Mouse (Mus musculus) neural tube, embryonic 13.5 days (tissue): ENCODE measurements around the gene Cdk18. TPM values are rescaled to one million over a fixed set of nuclear protein-coding genes. Genes with fewer than 3 reads are reported as not detected.
A peak's percentile ranks its signal among the peaks of the same experiment; 100 is the strongest.

Source experiments
- ATAC-seq: fragments of 200-750 bp; cut with Nextera tagmentation; 2 replicates; pipeline ENCODE4 v1.8.0; 2017; ENCODE audit warnings: low read depth, mild to moderate bottlenecking, moderate TSS enrichment, moderate library complexity
- H3K27ac ChIP-seq: fragments of 300-500 bp; sonication (generic); replicated peaks from 2 replicates; pipeline ENCODE4 v1.5.1; 2015; ENCODE audit warnings: moderate library complexity, mild to moderate bottlenecking, inconsistent platforms
- H3K27me3 ChIP-seq: fragments of 300-500 bp; sonication (generic); 2 replicates; pipeline ENCODE4 v1.6.1; 2015; ENCODE audit warnings: mild to moderate bottlenecking, inconsistent platforms
- H3K36me3 ChIP-seq: fragments of 300-500 bp; sonication (generic); 2 replicates; pipeline ENCODE4 v1.6.1; 2015; ENCODE audit warnings: mild to moderate bottlenecking, inconsistent platforms
- H3K4me1 ChIP-seq: fragments of 300-500 bp; sonication (generic); replicated peaks from 2 replicates; pipeline ENCODE4 v1.6.1; 2015; ENCODE audit warnings: inconsistent platforms
- H3K4me2 ChIP-seq: fragments of 300-500 bp; sonication (generic); 2 replicates; pipeline ENCODE4 v1.6.1; 2015; ENCODE audit warnings: inconsistent platforms, mild to moderate bottlenecking, moderate library complexity
- H3K4me3 ChIP-seq: fragments of 300-500 bp; sonication (generic); 2 replicates; pipeline ENCODE4 v1.5.1; 2015; ENCODE audit warnings: mild to moderate bottlenecking, inconsistent platforms
- H3K9ac ChIP-seq: fragments of 300-500 bp; sonication (generic); 2 replicates; pipeline ENCODE4 v1.6.1; 2015; ENCODE audit warnings: moderate library complexity, mild to moderate bottlenecking, inconsistent platforms
- H3K9me3 ChIP-seq: fragments of 300-500 bp; sonication (generic); 2 replicates; pipeline ENCODE4 v1.6.1; 2016; ENCODE audit warnings: inconsistent platforms
- WGBS: fragments of 180-500 bp; shearing (Covaris S2); methylation state at CpG from one replicate; pipeline ENCODE4 v1.1.7; 2015; 5-methylcytosine and 5-hydroxymethylcytosine counted together
- polyA plus RNA-seq: library from polyadenylated mRNA; unstranded; fragments of >200 nt; fragmentation: Nextera tagmentation; extraction: Ambion mirVana; gene quantifications from 2 replicates; pipeline ENCODE4 v1.2.1, GENCODE M21; 2015

Cdk18 gene
- polyA plus RNA-seq, 1 experiment from 2014 or later, result 0.47 TPM

- no peak overlapping the region for H3K27ac ChIP-seq
- 0 out of 2 replicates have a peak overlapping the region, but pooled peaks have one; percentile 9 for H3K9ac ChIP-seq
These were observed 20.2 kb upstream of the Cdk18 start for GRCm38 (mm10) chr1:132159681-132160080.

DNA sequence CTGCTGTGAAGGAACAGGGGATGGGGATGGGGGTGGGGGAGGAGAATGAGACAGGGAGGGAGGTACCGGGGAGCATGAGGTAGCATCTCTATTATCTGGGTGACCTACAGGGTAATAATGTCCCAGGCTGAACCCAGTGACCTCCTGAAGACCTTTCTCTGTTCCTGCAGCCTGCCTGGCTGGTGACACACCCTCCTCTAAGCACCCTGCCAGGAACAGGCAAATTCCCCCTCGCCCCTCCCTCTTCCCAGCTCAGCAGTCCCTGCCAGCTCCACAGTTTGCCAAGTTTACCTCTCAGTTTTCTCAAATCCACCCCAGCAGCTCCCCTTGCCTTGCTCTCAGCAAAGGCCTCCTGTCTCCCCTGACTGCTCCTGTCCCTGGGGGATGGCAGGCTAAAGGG lies 19.3 kb upstream of the Cdk18 start:
- Histone ChIP-seq H3K36me3 (no peaks in the 10 kb centered on the region), H3K27me3 (peaks cover 22% of the 10 kb centered on the region), H3K4me2 (no peak overlapping the region), H3K4me3 (no peak overlapping the region), H3K4me1 (peaks cover 42% of the 10 kb centered on the region), H3K9ac (no peak overlapping the region), H3K27ac (no peak overlapping the region), H3K9me3 (no peaks in the 10 kb centered on the region)
- no peak for ATAC-seq
- 10% methylated on average over 2 of the region's 2 CpGs for WGBS

More at GRCm38 (mm10) chr1:132159681-132160080, 20.2 kb upstream of the Cdk18 start:
- no peak for ATAC-seq
- WGBS, result 51% methylated on average over 4 of the region's 4 CpGs
- H3K4me3 ChIP-seq, result no peak overlapping the region
- H3K27me3 ChIP-seq, result peaks cover 22% of the 10 kb centered on the region
- H3K4me2 ChIP-seq, result no peak overlapping the region
- peaks cover 50% of the 10 kb centered on the region for H3K4me1 ChIP-seq
- H3K36me3 ChIP-seq, result no peaks in the 10 kb centered on the region
- no peaks in the 10 kb centered on the region for H3K9me3 ChIP-seq

DNA sequence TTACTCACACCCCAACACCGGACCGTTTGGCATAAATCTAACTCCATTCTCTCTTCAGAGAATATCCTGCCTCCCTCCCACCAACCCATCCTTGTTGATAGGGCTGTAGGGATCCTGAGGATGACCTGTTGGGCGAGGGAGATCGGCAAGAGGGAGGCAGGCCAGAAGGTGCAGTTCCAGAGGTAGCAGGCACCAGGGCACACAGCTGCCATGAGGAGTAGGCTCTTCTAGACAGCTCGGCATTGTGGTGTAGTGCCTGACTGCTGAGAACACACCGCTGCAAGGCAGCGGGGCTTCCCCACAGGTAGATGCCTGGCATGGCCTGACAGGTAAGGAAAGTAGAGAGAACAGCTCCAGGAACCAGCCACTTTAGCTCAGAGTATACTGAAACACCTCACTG lies 18.3 kb upstream of the Cdk18 start:
- WGBS, result 16% methylated on average over 7 of the region's 7 CpGs
- no peak overlapping the region; the same call in 1 of the 2 replicates for H3K27ac ChIP-seq
- H3K4me2 ChIP-seq, result peak overlapping the region; percentile 39
- no peak overlapping the region for H3K4me3 ChIP-seq
- H3K36me3 ChIP-seq, result no peaks in the 10 kb centered on the region
- peaks cover 42% of the 10 kb centered on the region for H3K4me1 ChIP-seq
- no peaks in the 10 kb centered on the region for H3K9me3 ChIP-seq
- peak; percentile 48 for ATAC-seq
- peaks cover 22% of the 10 kb centered on the region for H3K27me3 ChIP-seq
- peak overlapping the region; percentile 47; the same call in 1 of the 2 replicates for H3K9ac ChIP-seq

DNA sequence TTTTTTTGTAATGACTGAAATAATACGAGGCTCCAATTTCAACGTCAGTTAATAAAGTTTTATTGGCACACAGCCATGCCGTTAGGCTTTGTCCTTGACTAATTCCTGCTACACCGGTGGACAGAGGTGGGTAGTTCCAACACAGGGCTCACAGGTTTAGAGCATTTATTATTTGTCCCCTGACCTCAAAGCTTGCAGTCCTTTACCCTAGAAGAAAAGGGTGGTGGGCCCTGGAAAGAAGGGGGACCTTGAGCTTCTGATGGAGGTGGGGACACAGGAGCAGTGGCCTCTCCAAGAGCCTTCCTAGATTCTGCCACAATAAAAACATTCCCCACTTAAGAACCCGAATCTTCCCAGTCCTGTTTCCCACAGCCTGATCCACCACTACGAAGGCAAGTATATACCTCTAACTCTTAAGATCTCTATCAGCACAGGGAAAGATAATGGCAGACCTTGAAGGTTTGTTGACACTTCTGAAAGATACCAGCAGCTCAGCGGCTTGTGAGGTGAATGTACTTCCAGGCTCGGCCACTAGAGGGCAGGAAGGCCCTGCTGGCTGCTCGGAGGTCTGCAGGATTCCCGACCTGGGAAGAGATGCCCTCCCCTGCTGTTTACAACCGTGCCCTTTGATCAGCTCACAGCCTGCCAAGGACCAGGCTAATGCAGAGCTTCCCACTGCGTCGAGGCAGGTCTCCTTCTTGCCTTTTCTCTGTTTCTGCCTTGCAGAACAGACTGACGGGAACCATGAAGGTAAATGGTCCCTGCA lies 17.7 kb upstream of the Cdk18 start:
- Histone ChIP-seq H3K9ac (peak overlapping the region; percentile 47; the same call in 1 of the 2 replicates), H3K4me1 (peaks cover 42% of the 10 kb centered on the region), H3K27me3 (peaks cover 22% of the 10 kb centered on the region), H3K4me3 (no peak overlapping the region), H3K9me3 (no peaks in the 10 kb centered on the region), H3K4me2 (peak overlapping the region; percentile 39), H3K36me3 (no peaks in the 10 kb centered on the region), H3K27ac (no peak overlapping the region; the same call in 1 of the 2 replicates)
- peak; percentile 78 for ATAC-seq
- WGBS, result 20% methylated on average over 14 of the region's 14 CpGs

GRCm38 (mm10) chr1:132155737-132156136 lies 16.3 kb upstream of the Cdk18 start:
- Histone ChIP-seq H3K4me3 (no peak overlapping the region), H3K9me3 (no peaks in the 10 kb centered on the region), H3K9ac (no peak overlapping the region), H3K36me3 (no peaks in the 10 kb centered on the region), H3K27ac (no peak overlapping the region), H3K4me1 (peaks cover 34% of the 10 kb centered on the region), H3K27me3 (peaks cover 16% of the 10 kb centered on the region), H3K4me2 (no peak overlapping the region)
- ATAC-seq, result no peak
- WGBS, result 10% methylated on average over 6 of the region's 6 CpGs

DNA sequence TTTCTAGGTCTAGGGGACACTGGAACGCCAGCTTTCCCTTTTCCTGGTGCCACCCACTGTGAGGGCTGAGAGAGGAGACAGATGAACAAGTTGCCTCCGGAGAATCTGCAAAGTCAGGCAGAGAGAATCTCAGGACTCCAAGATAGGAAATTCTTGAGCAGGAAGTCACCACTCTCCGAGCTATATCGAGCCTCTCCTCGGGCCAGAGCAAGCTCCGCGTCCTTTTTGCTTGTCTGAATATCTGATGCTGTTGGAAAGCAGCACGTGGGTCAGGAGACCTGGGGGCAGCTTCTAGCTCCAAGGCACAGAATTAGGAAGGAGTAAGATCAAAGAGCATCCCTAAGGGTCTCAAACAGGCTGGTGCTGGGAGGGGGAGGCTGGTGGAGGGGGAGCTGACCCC lies 14.2 kb upstream of the Cdk18 start:
- Histone ChIP-seq H3K4me2 (no peak overlapping the region), H3K9ac (no peak overlapping the region), H3K27me3 (peaks cover 8% of the 10 kb centered on the region), H3K4me1 (peaks cover 13% of the 10 kb centered on the region), H3K9me3 (no peaks in the 10 kb centered on the region), H3K4me3 (no peak overlapping the region), H3K36me3 (no peaks in the 10 kb centered on the region), H3K27ac (no peak overlapping the region)
- WGBS, result 15% methylated on average over 8 of the region's 8 CpGs
- ATAC-seq, result no peak

DNA sequence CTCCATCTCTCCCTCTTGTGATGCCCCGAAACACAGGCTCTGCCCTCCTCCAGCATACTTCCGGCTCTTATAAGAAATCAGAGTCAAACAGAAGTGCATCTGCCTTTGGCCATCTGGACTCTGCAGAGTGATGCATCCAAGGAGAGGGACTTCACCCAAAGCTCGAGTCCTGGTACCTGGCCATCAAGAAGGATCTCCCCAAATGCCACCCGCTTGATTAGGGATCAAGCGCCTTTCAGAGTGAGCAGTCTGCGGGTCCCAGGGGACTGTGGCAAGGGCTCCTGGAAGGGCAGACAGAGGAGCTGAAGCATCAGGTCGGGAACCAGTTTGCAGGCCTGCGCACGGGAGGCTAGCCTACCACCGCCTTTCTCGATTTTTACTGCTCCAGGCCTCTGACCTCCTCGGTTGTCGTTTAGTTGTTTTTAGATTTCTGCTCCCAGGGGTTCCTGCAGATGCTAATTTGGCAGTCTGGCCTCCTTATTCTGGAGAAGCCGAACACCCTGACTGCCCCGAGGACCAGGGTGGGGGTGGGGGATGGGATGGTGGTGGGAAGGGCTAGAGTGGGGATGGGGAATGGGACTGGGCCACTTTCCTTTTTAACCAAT lies 13.7 kb upstream of the Cdk18 start:
- H3K4me3 ChIP-seq, result no peak overlapping the region
- no peak overlapping the region for H3K4me2 ChIP-seq
- no peaks in the 10 kb centered on the region for H3K36me3 ChIP-seq
- peaks cover 8% of the 10 kb centered on the region for H3K4me1 ChIP-seq
- WGBS, result 30% methylated on average over 15 of the region's 15 CpGs
- no peak for ATAC-seq
- no peaks in the 10 kb centered on the region for H3K9me3 ChIP-seq
- peaks cover 2% of the 10 kb centered on the region for H3K27me3 ChIP-seq
- H3K27ac ChIP-seq, result no peak overlapping the region
- no peak overlapping the region for H3K9ac ChIP-seq

GRCm38 (mm10) chr1:132151908-132152307 lies 12.4 kb upstream of the Cdk18 start:
- Histone ChIP-seq H3K27me3 (no peaks in the 10 kb centered on the region), H3K4me1 (no peaks in the 10 kb centered on the region), H3K36me3 (no peaks in the 10 kb centered on the region), H3K9me3 (no peaks in the 10 kb centered on the region), H3K9ac (no peak overlapping the region), H3K27ac (no peak overlapping the region), H3K4me2 (no peak overlapping the region), H3K4me3 (no peak overlapping the region)
- 70% methylated on average over 2 of the region's 2 CpGs for WGBS
- ATAC-seq, result no peak

GRCm38 (mm10) chr1:132150817-132151601 lies 11.5 kb upstream of the Cdk18 start:
- Histone ChIP-seq H3K9ac (no peak overlapping the region), H3K9me3 (no peaks in the 10 kb centered on the region), H3K4me2 (no peak overlapping the region), H3K4me1 (no peaks in the 10 kb centered on the region), H3K27me3 (no peaks in the 10 kb centered on the region), H3K4me3 (no peak overlapping the region), H3K27ac (no peak overlapping the region), H3K36me3 (no peaks in the 10 kb centered on the region)
- ATAC-seq, result no peak
- WGBS, result 73% methylated on average over 15 of the region's 15 CpGs

DNA sequence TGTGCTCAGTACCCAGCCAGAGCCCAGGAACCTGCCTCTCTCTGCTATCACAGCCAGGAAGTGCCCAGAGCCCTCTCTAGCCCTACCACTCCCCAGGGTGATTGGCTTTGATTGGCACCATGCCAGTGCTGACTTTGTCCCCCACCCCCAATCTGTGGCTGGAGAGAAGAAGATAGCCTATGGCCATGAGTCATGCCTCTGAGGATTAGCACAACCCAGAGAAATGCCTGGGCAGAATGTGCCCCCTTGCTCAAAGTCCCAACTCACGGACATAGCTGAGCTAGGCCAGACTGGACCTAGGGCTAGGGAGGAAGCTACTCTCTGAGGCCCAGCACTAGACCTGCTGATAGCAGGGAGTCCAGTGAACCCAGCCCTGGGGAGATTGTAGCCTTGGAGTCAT lies 10.7 kb upstream of the Cdk18 start:
- Histone ChIP-seq H3K4me2 (no peak overlapping the region), H3K27ac (no peak overlapping the region), H3K9ac (no peak overlapping the region), H3K27me3 (no peaks in the 10 kb centered on the region), H3K4me1 (no peaks in the 10 kb centered on the region), H3K36me3 (no peaks in the 10 kb centered on the region), H3K4me3 (no peak overlapping the region), H3K9me3 (no peaks in the 10 kb centered on the region)
- 48% methylated on average over 1 of the region's 1 CpGs for WGBS
- no peak for ATAC-seq

- Histone ChIP-seq H3K4me1 (peaks cover 5% of the 10 kb centered on the region), H3K4me2 (no peak overlapping the region), H3K27ac (no peak overlapping the region), H3K4me3 (no peak overlapping the region), H3K9ac (no peak overlapping the region), H3K9me3 (no peaks in the 10 kb centered on the region), H3K27me3 (no peaks in the 10 kb centered on the region), H3K36me3 (no peaks in the 10 kb centered on the region)
- 60% methylated on average over 2 of the region's 2 CpGs for WGBS
- ATAC-seq, result no peak
These were observed 9.9 kb upstream of the Cdk18 start for GRCm38 (mm10) chr1:132149410-132149809.
